Mouse (Mus musculus): ENCODE results near the gene Rp2.

Rp2 gene

DNA sequence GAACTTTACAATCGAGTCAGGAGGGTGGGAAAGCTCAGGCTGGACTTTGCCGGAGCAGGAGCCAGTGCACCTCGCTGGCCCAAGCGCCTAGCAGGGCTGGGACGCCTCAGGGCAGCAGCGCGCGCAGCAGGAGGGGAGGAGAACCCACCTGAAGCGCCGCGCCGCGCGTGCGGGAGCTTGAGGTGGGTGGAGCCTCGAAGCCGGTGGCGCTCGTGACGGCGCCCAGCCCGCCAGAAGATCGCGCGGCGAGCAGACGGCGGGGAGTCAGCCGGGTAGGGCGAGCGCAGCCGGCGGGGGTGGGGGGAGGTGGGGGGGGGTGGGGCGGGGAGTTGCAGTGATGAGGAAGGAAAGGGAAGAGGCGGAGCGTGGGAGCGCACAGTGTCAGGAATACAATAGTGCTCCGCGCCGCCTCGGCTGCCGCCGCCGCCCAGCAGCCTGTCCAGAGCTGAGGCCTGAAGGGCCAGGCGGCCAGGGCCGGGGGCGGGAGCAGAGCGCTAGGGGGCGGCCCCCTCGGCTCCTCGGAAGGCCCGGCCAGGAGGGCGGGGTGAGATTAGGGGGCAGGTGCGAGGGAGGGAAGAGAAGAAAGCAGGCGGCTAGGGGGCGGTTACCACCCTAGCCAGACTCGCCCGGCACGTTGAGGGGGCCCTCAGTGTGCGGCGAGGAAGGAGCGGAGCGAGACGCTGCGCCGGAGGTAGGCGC is 61.0 kb downstream of the Rp2 start, which contains the start of gene Jade3:
Gene Jade3, plus strand, starts transcription at position 549 of the 699 bp plus-strand sequence.
- peak in 1 of 2 experiments; percentile 41 for DNase-seq (ENCODE audit: low read depth in 1 of 2, low spot score in 2 of 2)

DNA sequence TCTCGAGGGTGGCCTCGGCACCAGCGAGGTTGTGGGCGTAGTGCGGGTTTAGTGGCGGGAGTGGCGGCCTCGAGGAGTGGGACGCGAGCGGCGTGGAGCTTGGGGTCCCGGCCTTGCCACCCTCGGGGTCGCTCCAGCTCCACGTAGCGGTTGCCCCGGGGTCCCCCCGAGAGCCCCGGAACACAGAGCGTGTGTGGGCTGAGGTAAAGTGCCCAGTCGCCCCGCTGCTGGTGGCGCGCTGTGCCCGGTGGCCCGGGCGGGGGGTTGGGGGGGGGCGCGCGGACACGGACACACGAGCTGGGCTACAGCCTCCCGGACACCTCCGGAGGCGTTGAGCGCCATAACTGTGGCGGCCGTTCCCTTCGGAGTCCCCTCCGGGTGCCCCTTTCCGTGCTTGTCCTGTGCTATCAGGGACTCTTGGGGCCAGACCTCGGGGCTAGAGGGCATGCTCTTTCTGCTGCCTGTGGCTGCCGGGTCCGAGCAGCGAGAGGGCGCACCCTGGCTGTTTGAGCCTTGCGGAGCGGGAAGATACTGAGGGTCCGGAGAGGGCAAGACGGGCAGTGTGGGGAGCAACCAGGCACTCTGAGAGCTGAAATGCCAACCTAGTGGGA is 61.7 kb downstream of the Rp2 start:
- no peak for DNase-seq (ENCODE audit: low read depth in 1 of 2, low spot score in 2 of 2)
